Mouse (Mus musculus) lung, postnatal 36 days (tissue): ENCODE results near the gene Fzd9.

Experiments
- DNase-seq: peaks from one replicate; pipeline ENCODE4 v3.0.0; 2022; ENCODE audit warnings: mixed read lengths

Gene Fzd9

DNA sequence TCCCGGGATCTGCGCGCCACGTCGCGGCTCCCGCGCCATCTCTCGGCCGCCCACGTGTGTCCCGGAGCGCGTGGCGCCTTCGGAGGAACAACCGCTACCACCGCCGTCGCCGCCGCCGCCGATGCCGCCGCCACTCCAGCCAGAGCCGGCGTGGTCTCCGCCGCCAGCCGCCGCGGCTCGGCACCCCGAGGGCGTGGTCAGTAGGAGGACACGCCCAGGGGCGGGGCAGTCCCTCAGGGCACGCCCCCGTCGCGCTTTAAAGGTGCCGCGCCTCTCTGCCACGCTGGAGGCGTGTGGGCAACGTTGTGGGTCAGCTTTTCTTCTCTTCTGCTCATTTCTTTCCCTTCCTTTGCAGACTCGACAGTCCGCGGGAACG lies at the start of gene Fzd9:
Gene Fzd9, minus strand, starts transcription at position 152 of the 376 bp plus-strand sequence.
- DNase-seq = peak; percentile 83

- DNase-seq = no peak
Observed at GRCm38 (mm10) chr5:135292001-135292400, 41.0 kb upstream of the Fzd9 start.

DNA sequence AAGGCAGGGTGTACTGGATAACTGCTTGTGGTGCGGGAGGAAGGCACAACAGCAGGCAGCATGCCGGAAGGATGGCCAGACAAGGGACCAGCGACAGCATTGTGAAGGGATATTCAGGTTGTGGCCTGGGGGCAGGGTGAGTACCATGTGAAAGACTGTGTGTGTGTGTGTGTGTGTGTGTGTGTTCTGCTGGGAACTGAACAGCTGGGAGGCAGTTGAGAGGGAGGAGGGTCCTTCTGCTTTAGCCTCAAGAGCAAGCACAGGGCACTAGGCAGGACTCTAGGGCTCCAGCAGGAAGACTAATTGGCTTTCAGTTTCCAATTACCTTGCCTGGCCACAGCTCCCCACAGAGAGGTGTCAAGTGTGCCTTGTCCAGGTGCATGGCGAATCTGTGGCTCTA lies 40.2 kb upstream of the Fzd9 start:
- DNase-seq = no peak

- no peak for DNase-seq
Observed at GRCm38 (mm10) chr5:135290703-135291102, 39.7 kb upstream of the Fzd9 start.

GRCm38 (mm10) chr5:135286926-135287325 lies 35.9 kb upstream of the Fzd9 start:
- no peak for DNase-seq

GRCm38 (mm10) chr5:135286185-135286584 lies 35.2 kb upstream of the Fzd9 start:
- peak; percentile 77 for DNase-seq

DNA sequence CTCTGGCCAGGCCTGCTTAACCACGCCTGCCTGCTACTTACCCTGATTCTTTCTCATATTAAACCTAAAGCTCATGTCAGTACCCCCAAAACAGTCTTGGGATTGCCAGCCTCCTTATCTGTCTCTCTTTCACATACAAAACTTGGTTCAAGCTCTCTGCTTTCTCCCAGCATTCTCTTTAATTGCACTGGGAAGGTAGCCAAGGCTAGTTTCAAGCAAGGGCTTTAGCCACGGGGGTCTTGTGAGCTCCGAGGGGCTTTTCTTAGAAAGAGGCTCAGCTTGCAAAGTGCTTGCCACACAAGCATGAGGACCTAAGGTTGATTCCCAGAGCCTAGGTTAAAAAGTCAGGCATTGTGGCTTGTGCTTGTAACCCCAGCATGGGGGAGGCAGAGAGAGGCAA lies 34.2 kb upstream of the Fzd9 start:
- DNase-seq = no peak

DNA sequence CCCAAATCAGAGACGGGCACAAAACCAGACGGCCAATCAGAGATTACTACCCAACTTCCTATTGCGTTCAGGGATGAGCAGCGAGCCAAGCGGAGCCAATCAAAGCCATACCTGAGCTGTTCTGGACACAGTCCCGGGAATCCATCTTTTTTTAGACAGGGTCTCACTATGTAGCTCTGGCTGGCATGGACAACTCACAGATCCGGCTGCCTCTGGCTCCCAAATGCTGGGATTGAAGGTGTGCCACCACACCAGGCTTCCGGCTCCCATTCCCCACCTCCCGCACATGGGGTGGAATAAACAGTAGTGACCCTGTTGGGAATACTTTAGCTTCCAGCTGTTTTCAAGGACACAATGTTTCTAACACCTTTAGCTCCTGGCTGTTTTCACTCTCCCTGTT lies 29.2 kb upstream of the Fzd9 start:
- no peak for DNase-seq

DNA sequence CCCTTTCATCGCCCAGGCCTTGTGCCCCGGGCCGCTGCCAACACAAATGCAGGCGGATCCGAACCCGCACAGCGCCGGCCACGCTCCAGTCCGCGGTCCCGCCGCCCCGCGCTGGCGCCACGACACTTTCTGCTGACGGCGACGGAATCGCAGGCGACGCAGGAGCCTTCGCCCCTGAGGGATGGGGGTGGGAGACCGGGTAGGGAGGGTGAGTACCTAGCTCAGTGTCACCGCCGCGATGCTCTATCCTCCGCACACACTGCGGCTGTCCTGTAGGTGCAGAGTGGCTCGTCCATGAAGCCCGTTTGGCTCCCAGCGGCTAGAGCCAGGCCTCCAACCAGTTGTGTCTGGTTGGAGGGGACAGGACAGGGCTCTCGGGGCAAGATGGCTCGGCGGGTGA lies 25.6 kb upstream of the Fzd9 start:
- DNase-seq = no peak

DNA sequence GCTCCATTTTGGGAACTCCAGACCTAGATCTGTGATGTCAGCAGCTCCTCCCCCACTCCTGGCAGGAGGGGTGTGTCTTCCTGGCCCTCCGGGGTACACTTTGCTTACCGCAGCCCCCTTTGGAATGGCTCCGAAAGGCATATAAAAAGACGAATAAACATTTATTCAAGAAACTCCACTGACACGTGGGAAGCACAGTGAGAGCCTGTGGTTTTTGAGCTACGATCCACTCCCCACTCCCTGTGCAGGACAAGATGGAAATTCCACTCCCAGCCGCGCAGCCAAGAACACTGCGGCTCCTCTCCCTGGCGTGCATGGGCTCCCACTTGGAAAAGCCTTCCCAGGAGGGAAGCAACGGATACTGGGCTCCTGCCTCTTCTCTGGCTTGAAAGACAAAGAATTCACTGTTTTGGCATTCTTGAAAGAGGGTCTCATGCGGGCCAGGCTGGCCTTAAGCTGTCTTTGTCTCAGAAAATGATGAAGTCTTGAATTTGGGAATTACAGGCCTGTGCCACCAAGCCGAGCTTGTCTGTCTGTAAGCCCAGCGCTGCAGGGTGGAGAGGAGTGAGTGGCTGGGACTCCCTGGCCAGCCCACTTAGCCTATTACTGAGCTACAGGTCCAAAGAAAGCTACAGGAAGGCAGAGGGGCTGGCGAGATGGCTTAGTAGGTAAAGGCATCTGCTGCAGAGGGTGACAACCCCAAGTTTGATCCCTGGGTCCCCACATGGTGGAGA lies 23.8 kb upstream of the Fzd9 start:
- DNase-seq = no peak

DNA sequence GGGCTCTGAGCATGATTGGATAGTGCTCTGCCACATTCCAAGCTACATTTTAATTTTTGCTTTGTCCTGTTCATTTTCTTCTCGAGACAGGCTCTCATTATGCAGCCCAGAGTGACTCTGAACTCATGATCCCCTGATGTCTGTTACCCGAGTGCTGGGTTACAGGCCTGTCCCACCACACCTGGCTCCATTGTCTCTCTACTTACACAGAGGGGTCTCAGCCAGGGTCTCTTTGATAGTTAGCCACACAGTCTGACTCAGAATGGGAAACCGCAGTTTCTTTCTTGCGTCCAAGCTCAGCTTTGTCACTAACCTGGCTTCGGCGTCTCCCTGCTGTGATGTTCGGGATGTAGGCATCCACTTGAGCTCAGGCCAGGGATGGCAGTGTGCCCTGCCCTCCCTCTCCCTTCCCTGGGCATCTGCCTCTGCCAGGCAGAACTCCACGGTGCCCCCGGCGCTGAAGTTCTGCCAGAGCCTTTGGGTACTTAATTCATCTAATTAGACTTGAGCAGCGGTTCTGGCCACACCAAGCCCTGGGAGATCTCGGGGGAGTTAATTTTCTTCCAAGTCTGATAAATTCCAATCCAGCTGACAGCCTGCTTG lies 20.6 kb upstream of the Fzd9 start:
- no peak for DNase-seq

DNA sequence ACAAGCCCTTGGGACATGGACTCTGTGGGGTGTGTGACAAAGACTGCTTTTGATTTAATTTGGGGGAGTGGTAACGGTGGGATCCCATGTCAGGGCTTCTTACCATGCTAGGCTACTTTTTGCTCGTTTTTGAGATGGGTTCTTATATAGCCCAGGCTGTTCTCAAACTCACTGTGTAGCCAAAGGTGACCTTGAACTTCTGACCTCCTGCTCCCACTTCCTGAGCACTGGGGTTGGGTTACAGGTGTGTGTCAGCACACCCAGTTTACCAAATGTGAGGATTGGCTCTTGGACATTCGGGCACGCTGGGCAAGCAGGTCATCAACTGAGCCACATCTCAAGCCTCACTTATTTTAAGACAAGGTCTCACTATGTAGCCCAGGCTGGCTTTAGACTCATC lies 19.3 kb upstream of the Fzd9 start:
- DNase-seq = no peak

- DNase-seq = no peak
Observed at GRCm38 (mm10) chr5:135269451-135269850, 18.4 kb upstream of the Fzd9 start.

DNA sequence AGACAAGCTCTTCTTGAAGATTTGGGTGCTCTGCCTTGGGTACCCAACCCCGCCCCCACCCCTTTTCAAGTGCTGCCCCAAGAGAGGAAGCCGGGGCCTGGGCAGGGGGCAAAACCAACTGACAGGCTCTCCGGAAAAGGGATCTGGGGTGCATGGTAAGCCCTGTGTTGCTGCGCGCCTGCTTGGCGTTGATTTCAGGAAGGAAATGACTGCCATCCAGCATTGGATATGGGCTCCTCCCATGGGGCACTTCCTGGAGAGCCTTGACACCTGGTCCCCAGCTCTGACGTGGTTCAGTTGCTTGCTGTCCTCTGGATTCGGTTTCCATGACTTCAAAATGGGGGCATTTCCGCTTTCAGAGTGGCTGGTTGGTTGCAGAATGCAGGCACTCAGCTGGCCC lies 13.5 kb upstream of the Fzd9 start:
- DNase-seq = peak; percentile 54

DNA sequence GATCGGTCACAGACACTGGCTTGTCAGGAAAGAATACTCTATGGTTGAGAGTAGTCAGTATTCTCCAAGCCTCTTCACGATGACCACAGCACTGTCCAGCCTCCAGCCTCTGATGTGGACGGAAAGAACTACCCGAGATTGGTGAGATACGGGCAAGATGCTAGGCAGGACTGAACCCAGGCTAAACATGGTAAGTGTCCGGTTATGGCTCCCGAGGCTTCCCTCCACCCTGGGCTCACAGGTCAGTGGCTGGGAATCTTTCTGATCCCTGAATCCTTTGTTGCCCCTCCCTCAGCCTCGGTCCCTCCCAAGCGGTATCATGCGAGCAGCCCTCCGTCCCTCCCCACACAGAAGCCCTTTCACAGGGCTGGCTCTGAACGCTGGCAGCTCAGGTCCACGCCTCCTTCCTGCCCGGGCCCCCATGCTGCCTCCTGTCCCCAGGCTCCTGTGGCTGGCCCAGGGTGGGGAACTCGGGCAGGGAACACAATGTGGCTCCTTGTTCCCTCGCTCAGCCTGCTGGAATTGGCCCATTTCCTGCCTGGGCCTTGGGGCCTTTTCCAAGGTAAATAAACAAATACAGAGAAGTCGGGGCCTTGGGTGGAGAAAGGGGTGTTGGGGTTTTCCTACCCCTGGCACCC lies 13.0 kb upstream of the Fzd9 start:
- DNase-seq = peak; percentile 59

DNA sequence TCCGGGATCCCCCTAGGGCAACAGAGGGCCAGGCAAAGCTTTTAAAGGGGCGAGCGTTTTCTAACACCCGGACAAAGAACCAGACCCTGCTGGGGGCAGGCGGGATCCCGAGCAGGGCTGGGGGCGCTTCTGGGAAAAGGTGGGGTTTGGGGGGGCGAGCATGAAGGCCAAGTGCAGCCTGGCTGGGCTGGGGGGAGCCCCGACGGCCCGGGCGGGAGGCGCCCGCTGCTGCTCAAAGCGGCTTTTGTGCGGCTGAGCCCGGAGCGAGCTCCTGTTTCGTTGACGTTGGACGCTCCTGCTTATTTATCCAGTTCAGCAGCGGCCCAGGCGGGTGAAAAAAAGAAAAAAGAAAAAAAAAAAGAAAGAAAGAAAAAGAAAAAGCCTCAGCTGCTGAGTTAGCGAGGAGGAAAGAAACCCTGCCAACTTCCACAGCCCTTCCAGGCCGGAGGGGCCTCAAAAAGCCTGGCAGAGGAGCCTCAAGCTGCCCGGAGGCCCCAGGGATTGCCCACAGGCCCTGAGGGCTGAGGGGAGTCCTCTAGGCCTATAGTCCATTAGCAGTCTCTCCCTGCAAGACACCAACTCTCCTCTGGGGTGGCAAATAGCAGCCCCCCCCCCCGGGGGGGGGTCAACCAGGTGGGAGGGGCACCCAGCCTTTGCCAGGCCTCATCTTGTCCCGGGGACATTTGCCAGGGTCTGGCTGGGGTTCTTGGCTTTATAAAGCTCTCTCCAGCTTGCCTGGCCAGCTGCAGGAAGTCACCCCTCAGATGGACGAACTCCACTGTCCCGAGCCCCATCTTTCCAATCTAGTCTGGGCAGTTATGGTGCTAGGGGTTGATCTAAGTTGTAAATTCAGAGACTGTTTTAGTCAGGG lies 7.5 kb upstream of the Fzd9 start:
- DNase-seq = no peak

GRCm38 (mm10) chr5:135257559-135257958 lies 6.5 kb upstream of the Fzd9 start:
- peak; percentile 14 for DNase-seq

DNA sequence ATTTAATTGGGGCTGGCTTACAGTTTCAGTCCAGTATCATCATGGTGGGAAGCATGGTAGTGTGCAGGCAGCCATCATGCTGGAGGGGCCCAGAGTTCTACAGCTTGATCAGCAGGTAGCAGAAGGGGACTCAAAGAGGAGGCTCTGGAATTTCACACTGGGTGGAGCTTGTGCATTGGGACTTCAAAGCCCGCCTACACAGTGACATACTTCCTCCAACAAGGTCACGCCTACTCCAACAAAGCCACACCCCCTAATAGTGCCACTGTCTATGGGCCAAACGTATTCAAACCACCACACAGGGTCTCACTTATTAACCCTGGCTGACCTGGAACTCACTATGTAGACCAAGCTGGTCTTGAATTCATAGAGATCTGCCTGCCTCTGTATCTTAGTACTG lies 5.1 kb upstream of the Fzd9 start:
- DNase-seq = no peak

- no peak for DNase-seq
Observed at GRCm38 (mm10) chr5:135253741-135254401, 2.8 kb upstream of the Fzd9 start.

GRCm38 (mm10) chr5:135250186-135251078 lies 598 bp downstream of the Fzd9 start:
- DNase-seq = no peak

- DNase-seq = no peak
Observed at GRCm38 (mm10) chr5:135248956-135249676, 1.9 kb downstream of the Fzd9 start.
